Mouse (Mus musculus) embryonic facial prominence, embryonic 10.5 days (tissue): ENCODE data around the gene Samhd1. TPM values are rescaled to one million over a fixed set of nuclear protein-coding genes. Genes with fewer than 3 reads are reported as not detected.
A peak's percentile ranks its signal among the peaks of the same experiment; 100 is the strongest.

Experiments used
- DNase-seq: peaks from one replicate; pipeline ENCODE4 v3.0.0-alpha.2; 2017; ENCODE audit warnings: low spot score
- H3K27ac ChIP-seq: fragments of 300-500 bp; sonication (generic); replicated peaks from 2 replicates; pipeline ENCODE4 v1.5.1; 2016; ENCODE audit warnings: mild to moderate bottlenecking
- H3K27me3 ChIP-seq: fragments of 300-500 bp; sonication (generic); replicated peaks from 2 replicates; pipeline ENCODE4 v1.6.1; 2016; ENCODE audit warnings: low read depth, mild to moderate bottlenecking; ENCODE audit not compliant: poor library complexity, severe bottlenecking
- H3K36me3 ChIP-seq: fragments of 300-500 bp; sonication (generic); replicated peaks from 2 replicates; pipeline ENCODE4 v1.6.1; 2016; ENCODE audit warnings: mild to moderate bottlenecking, moderate library complexity
- H3K4me1 ChIP-seq: fragments of 300-500 bp; sonication (generic); 2 replicates; pipeline ENCODE4 v1.6.1; 2016
- H3K4me3 ChIP-seq: fragments of 300-500 bp; sonication (generic); 2 replicates; pipeline ENCODE4 v1.5.1; 2016; ENCODE audit warnings: mild to moderate bottlenecking, moderate library complexity
- H3K9me3 ChIP-seq: fragments of 300-500 bp; sonication (generic); 2 replicates; pipeline ENCODE4 v1.6.1; 2016; ENCODE audit warnings: mild to moderate bottlenecking
- WGBS: fragments of 180-500 bp; shearing (Covaris S2); methylation state at CpG from one replicate; pipeline ENCODE4 v1.1.7; 2016; 5-methylcytosine and 5-hydroxymethylcytosine counted together
- polyA plus RNA-seq: library from polyadenylated mRNA; unstranded; fragments of >200 nt; fragmentation: Nextera tagmentation; extraction: Ambion mirVana; gene quantifications from 2 replicates; pipeline ENCODE4 v1.2.1, GENCODE M21; 2016

The Samhd1 gene
- polyA plus RNA-seq, 1 experiment from 2014 or later = 26.7 TPM

GRCm38 (mm10) chr2:157118556-157118955 lies 16.5 kb downstream of the Samhd1 start:
- Histone ChIP-seq H3K36me3 (peaks cover 59% of the 10 kb centered on the region), H3K9me3 (no peaks in the 10 kb centered on the region), H3K27me3 (no peaks in the 10 kb centered on the region), H3K4me3 (no peak overlapping the region), H3K4me1 (no peaks in the 10 kb centered on the region), H3K27ac (no peak overlapping the region)
- no peak for DNase-seq
- 88% methylated on average over 4 of the region's 4 CpGs for WGBS

DNA sequence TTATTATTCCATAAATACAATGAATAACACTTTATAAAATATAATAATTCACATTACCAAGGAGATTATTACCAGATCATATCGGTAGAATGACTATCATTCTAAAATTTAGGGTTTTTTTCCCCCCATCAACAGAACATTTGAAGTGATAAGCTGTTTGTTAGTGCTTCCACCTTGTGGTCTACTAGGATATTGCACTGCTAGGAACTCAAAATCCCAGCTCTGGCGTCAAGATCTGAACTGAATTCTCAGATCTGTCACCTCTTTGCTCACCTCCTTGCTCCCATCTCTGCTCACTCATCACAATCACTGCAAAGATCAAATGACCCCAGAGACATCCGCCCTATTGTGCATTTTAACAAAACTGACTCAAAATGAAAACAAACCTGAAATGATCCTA lies 18.1 kb downstream of the Samhd1 start:
- WGBS = 29% methylated on average over 3 of the region's 3 CpGs
- peaks cover 73% of the 10 kb centered on the region for H3K36me3 ChIP-seq

DNA sequence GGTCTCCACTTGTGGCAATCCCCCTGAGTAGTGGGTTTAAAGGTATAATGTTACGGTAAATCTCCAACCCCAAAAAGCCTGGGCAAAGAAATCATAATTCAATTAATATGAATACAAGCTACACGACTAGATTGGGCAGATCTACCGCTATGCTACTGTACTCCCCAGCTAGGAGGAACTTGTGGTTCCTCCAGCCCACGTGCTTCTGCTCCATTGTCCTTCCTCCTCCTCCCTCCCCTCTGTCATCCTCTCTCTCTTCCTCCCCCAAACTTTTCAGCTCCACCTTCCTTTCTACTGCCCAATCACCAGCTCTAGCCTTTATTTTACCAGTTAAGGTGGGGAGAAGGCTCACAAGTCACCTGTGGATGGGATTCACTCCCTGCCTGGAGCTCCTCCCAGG lies 26.8 kb downstream of the Samhd1 start:
- no peak overlapping the region for H3K27ac ChIP-seq
- no peak for DNase-seq
- H3K4me3 ChIP-seq = no peak overlapping the region
- peaks cover 95% of the 10 kb centered on the region for H3K36me3 ChIP-seq
- H3K4me1 ChIP-seq = no peaks in the 10 kb centered on the region
- H3K9me3 ChIP-seq = no peaks in the 10 kb centered on the region
- WGBS = 90% methylated on average over 4 of the region's 4 CpGs
- no peaks in the 10 kb centered on the region for H3K27me3 ChIP-seq

More for the DNA sequence above, 18.1 kb downstream of the Samhd1 start:
- Histone ChIP-seq H3K27ac (no peak overlapping the region), H3K4me3 (no peak overlapping the region), H3K9me3 (no peaks in the 10 kb centered on the region), H3K4me1 (no peaks in the 10 kb centered on the region), H3K27me3 (no peaks in the 10 kb centered on the region)
- DNase-seq = peak; percentile 15

GRCm38 (mm10) chr2:157104454-157104853 lies 30.6 kb downstream of the Samhd1 start:
- 93% methylated on average over 8 of the region's 8 CpGs for WGBS

GRCm38 (mm10) chr2:157102256-157102655 lies 32.8 kb downstream of the Samhd1 start:
- Histone ChIP-seq H3K27me3 (no peaks in the 10 kb centered on the region), H3K4me3 (no peak overlapping the region), H3K9me3 (no peaks in the 10 kb centered on the region), H3K36me3 (peaks cover 92% of the 10 kb centered on the region), H3K27ac (no peak overlapping the region), H3K4me1 (no peaks in the 10 kb centered on the region)
- 78% methylated on average over 2 of the region's 2 CpGs for WGBS
- no peak for DNase-seq

More at GRCm38 (mm10) chr2:157104454-157104853, 30.6 kb downstream of the Samhd1 start:
- DNase-seq = no peak
- H3K4me1 ChIP-seq = no peaks in the 10 kb centered on the region
- no peaks in the 10 kb centered on the region for H3K27me3 ChIP-seq
- H3K36me3 ChIP-seq = peaks cover 94% of the 10 kb centered on the region
- no peak overlapping the region for H3K4me3 ChIP-seq
- H3K9me3 ChIP-seq = no peaks in the 10 kb centered on the region
- H3K27ac ChIP-seq = no peak overlapping the region

- no peaks in the 10 kb centered on the region for H3K4me1 ChIP-seq
- 97% methylated on average over 9 of the region's 9 CpGs for WGBS
- H3K36me3 ChIP-seq = peaks cover 86% of the 10 kb centered on the region
- no peaks in the 10 kb centered on the region for H3K27me3 ChIP-seq
- DNase-seq = no peak
- H3K4me3 ChIP-seq = no peak overlapping the region
- H3K27ac ChIP-seq = no peak overlapping the region
- H3K9me3 ChIP-seq = no peaks in the 10 kb centered on the region
Measured at GRCm38 (mm10) chr2:157101650-157102049, 33.4 kb downstream of the Samhd1 start.

GRCm38 (mm10) chr2:157100319-157100605 lies 34.8 kb downstream of the Samhd1 start:
- H3K9me3 ChIP-seq = no peaks in the 10 kb centered on the region
- 93% methylated on average over 12 of the region's 12 CpGs for WGBS
- peaks cover 83% of the 10 kb centered on the region for H3K36me3 ChIP-seq
- no peak overlapping the region for H3K4me3 ChIP-seq
- H3K27ac ChIP-seq = no peak overlapping the region
- H3K4me1 ChIP-seq = no peaks in the 10 kb centered on the region
- no peak for DNase-seq
- no peaks in the 10 kb centered on the region for H3K27me3 ChIP-seq

GRCm38 (mm10) chr2:157099532-157100318 lies 35.3 kb downstream of the Samhd1 start:
- H3K27me3 ChIP-seq = no peaks in the 10 kb centered on the region
- 87% methylated on average over 12 of the region's 12 CpGs for WGBS
- H3K27ac ChIP-seq = no peak overlapping the region
- H3K4me1 ChIP-seq = no peaks in the 10 kb centered on the region
- no peak overlapping the region for H3K4me3 ChIP-seq
- no peaks in the 10 kb centered on the region for H3K9me3 ChIP-seq
- peaks cover 78% of the 10 kb centered on the region for H3K36me3 ChIP-seq
- no peak for DNase-seq

DNA sequence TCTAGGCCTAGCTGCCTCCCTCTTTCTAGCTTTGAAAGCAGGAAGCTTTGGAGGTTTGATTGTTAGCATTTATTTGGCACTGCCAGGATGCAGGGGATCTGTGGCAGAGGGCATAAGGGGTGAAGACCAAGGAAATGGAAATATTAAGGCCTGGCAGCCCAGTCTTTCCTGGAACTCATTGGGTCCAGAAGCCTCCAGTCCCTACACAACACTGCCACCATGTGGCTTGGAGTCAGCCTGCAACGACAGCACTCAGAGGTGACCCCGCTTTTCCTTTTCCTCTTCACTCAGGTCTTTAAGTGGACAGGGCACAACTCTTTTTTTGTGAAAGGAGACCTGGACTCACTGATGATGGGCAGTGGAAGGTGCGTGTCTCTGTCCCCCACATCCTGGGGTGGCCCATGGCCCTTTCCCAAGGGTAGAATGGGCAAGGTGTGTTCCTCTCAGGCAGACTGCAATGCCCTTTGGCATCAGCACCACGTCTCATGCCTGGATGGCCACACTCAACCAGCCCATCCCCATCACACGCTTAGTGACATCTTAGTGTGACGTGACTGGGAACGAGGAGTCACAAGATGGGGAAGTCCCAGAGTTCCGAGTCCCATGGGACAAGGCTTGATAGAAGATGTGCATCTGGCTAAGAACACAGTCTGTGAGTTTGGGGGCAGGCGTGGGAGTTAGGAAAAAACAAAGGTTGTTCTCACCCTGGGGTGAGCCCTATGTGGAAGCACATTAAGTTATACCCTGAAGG lies 39.9 kb downstream of the Samhd1 start:
- DNase-seq = peak; percentile 74
- peaks cover 37% of the 10 kb centered on the region for H3K36me3 ChIP-seq
- no peaks in the 10 kb centered on the region for H3K9me3 ChIP-seq
- peaks cover 4% of the 10 kb centered on the region for H3K4me1 ChIP-seq
- H3K27ac ChIP-seq = no peak overlapping the region; the same call in 1 of the 2 replicates
- H3K4me3 ChIP-seq = no peak overlapping the region
- H3K27me3 ChIP-seq = no peaks in the 10 kb centered on the region
- WGBS = 68% methylated on average over 9 of the region's 9 CpGs

DNA sequence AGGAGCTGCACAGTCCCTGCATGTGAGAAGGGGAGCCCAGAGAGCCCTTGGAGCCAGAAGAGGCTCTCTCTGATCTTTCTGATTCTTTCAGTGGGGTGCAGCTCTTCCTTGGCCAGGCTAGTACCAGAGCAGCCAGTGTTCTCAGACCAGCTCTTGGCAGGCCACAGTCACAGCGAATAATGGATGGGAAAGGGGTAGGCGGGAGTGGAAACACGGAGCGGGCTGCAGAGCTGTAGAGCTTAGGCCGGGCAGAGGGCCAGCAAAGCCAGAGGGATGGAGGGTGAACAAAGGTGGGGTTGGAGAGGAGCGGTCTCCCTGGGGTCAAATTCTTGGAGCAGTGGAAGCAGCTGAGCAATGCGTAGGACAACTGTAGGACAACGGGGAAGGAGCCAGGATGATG lies 43.0 kb downstream of the Samhd1 start:
- H3K4me3 ChIP-seq = no peak overlapping the region
- H3K36me3 ChIP-seq = peaks cover 11% of the 10 kb centered on the region; the same call in 1 of the 2 replicates
- no peaks in the 10 kb centered on the region for H3K27me3 ChIP-seq
- no peaks in the 10 kb centered on the region for H3K9me3 ChIP-seq
- 71% methylated on average over 8 of the region's 8 CpGs for WGBS
- peaks cover 14% of the 10 kb centered on the region for H3K4me1 ChIP-seq
- no peak for DNase-seq
- no peak overlapping the region for H3K27ac ChIP-seq

DNA sequence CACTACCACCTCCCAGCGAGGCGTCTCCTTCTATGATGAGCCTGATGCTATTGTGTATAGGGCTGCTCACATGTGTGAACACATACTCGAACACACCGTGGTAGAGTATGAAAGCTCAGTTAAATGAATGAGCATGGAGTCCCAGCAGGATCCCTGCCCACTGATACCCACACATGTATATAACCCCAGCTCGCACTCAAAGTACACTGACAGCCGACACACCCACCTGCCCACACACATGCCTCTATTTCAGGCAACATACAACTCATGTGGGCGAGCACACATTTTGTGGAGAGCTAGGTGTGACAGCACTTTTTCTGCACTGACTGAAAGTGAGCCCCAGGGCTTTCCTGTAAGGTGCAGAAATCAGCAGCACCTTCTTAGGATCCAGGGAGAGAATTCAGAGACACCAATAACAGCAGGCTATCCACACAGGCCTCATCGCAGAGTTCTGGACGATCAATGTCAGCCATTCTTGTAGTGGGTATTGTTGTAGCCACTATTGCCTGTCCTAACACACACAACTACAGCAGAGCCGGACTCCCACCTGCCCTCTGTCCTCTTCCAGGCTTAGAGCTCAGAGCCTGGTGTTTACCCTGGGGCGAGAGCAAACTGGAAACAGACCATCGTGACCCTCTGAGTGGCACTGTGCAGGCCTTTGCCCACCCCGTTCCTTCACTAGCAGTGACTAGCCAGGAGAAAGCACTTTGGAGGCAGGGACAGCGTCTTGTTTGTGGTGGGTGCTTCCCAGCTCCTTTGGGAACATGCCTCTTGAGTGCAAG lies 47.3 kb downstream of the Samhd1 start:
- WGBS = 77% methylated on average over 14 of the region's 14 CpGs
- H3K27ac ChIP-seq = peak overlapping the region; percentile 36; the same call in 1 of the 2 replicates
- no peak for DNase-seq

DNA sequence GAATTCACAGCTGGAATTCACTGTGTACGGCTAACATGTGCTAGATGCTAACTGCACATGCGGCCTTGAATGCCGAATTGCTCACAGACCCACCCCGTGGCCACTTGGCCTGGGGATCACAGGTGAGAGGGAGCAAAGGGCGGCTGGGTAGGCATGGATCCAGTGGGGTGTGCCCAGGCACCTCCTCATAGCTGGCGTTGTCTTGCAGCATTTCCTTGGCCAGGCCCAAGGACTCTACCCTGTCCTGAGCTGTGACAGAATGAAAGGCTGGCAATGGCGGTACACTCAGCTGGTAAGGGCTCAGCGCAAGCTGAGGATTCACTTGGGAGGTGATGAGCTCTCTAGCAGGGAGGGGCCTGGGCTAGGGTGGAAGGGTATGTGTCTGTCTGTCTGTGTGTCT lies 48.3 kb downstream of the Samhd1 start, which contains the start of gene Tldc2:
Gene Tldc2 (plus strand): TSS at position 260 of the 400 bp plus-strand sequence.
- H3K4me3 ChIP-seq = no peak within 1 kb of the TSS
- no peaks in the 10 kb centered on the region for H3K36me3 ChIP-seq
- no peaks in the 10 kb centered on the region for H3K9me3 ChIP-seq
- no peak within 1 kb of the TSS for H3K27ac ChIP-seq
- no peak for DNase-seq
- WGBS = 85% methylated on average over 8 of the region's 8 CpGs
- peaks cover 24% of the 10 kb centered on the region for H3K4me1 ChIP-seq
- H3K27me3 ChIP-seq = no peaks in the 10 kb centered on the region

More for the DNA sequence above, 47.3 kb downstream of the Samhd1 start:
- Histone ChIP-seq H3K36me3 (no peaks in the 10 kb centered on the region), H3K4me1 (peaks cover 27% of the 10 kb centered on the region), H3K9me3 (no peaks in the 10 kb centered on the region), H3K4me3 (no peak overlapping the region), H3K27me3 (no peaks in the 10 kb centered on the region)
